Mouse (Mus musculus) liver, adult 10 weeks (tissue): ENCODE results near the gene Rpl9-ps6. TPM values are rescaled to one million over a fixed set of nuclear protein-coding genes. Genes with fewer than 3 reads are reported as not detected.

Experiments used
- polyA plus RNA-seq: library from polyadenylated mRNA; stranded (reverse); fragments of 350-450 nt; fragmentation: Illumina TruSeq; extraction: RNeasy Lipid Tissue Mini Kit (QIAGEN cat#74804); gene quantifications from one replicate; pipeline ENCODE4 v1.2.3, GENCODE M21; 2014; ENCODE audit warnings: low read depth, low replicate concordance

Gene Rpl9-ps6
- 25.1 TPM for polyA plus RNA-seq

DNA sequence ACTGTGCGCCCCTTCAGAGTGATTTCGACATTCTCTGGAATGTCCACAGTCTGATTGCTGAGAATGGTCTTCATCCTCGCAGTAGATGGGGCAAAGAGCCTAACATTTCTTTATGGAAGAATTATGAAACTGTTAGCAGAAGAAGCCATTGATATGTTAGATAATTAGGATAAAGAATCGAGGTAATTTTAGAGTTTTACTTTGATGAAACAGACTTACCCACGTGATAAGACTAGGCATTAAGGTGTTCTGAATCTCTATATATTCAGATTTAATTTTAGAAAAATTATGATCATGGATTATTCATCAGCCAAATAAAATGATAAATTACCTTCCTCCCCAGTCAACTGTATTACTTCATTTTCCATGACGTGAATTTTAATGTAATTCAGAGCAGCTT is at the start of gene Rpl9-ps6:
Gene Rpl9-ps6 (minus strand): TSS at position 101 of the 400 bp plus-strand sequence.

GRCm38 (mm10) chr19:32485681-32486105 is 19.3 kb upstream of the Rpl9-ps6 start, which contains the start of gene Minpp1:
Minpp1 (plus strand) TSS chr19:32485769.

Other genes starting within 250 kb of the Rpl9-ps6 start
- 20.1 TPM for gene Sgms1, start 76.9 kb downstream of the Rpl9-ps6 start, polyA plus RNA-seq
- 29.7 TPM for gene Minpp1, start 19.2 kb upstream of the Rpl9-ps6 start, polyA plus RNA-seq
- 453 TPM for gene Papss2, start 129.2 kb upstream of the Rpl9-ps6 start, polyA plus RNA-seq